Mouse (Mus musculus) bone marrow, adult 2 months (tissue): ENCODE results near the gene Zfyve1.

Experiments used
- CTCF ChIP-seq: fragments of 200-500 bp; IDR thresholded peaks from 2 replicates; pipeline ENCODE4 v1.5.1; 2011; ENCODE audit warnings: low read length, control low read depth; ENCODE audit not compliant: control insufficient read depth, insufficient read depth
- POLR2A ChIP-seq: fragments of 200-500 bp; IDR thresholded peaks from 2 replicates; pipeline ENCODE4 v1.6.1; 2011; ENCODE audit warnings: low read depth, mild to moderate bottlenecking, control low read depth, low read length, borderline replicate concordance; ENCODE audit not compliant: control insufficient read depth

- no peak for TF ChIP-seq CTCF
- TF ChIP-seq POLR2A = no peak
Measured at GRCm38 (mm10) chr12:83510586-83510985, 86.4 kb downstream of the Zfyve1 start.
